22 mouse cellular contexts compared by ENCODE assay signal in the genomic region with DNA sequence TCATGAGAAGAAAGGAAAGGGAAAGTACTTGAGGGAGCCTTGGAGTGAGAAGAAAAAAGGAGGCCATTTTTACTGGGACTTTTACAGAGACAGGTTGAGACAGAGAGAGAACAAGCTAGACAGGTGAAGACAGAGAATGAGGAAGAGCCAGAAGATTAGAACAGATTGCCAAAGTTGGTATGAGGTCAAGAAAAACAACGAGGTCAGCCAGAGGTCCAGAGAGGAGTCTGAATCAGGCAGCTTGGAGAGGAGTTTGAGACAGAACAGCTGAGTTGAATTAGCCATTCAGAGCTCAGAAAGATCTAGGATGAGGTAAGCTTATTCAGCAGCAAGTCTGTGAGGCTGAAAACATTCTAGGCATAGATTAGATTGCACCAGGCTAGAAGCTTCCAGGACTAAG. TPM values are rescaled to one million over a fixed set of nuclear protein-coding genes. Genes with fewer than 3 reads are reported as not detected.
DNase-seq lines count a peak whose midpoint lies in the region; ATAC-seq and TF ChIP-seq lines count a peak whose summit lies in the region.
"Had no signal": no experiment of that assay in that cellular context is flagged by ENCODE, and none has a peak within 500 bp of the region (broad histone marks: within the 10 kb centered on the region; RNA-seq: fewer than 3 reads in every experiment).

No protein-coding gene starts in this region.

- H3K27ac ChIP-seq in liver, adult 2 months (replicated peaks; ENCODE audit: insufficient read depth, low read depth, low read length), result no peak overlapping the region
- no peak overlapping the region for H3K27ac ChIP-seq in liver, embryonic 12.5 days
- H3K27ac ChIP-seq: embryonic facial prominence, embryonic 10.5 days; embryonic facial prominence, embryonic 12.5 days; forebrain, embryonic 10.5 days; forebrain, embryonic 12.5 days had no signal

- TF ChIP-seq POLR2A in liver, adult 2 months (IDR thresholded peaks at IDR 0.05; ENCODE audit: extremely low read depth, insufficient read depth, low read length), result no peak

- no peak for TF ChIP-seq CTCF in liver, adult 2 months (IDR thresholded peaks at IDR 0.05; ENCODE audit: low read depth, low read length)

- DNase-seq in liver, adult 2 months (ENCODE audit: extremely low read depth, low read depth, low spot score), result peak; percentile 22
- peak; percentile 17 for DNase-seq in adipocyte (ENCODE audit: low spot score)
- peak; percentile 94 for DNase-seq in gonadal fat pad, adult 2 months (ENCODE audit: low read depth)
- no peak for DNase-seq in urinary bladder, adult 2 months (ENCODE audit: low spot score)
- DNase-seq in gastrocnemius, postnatal 25 days, result no peak
- DNase-seq: adrenal gland, adult 2 months; adrenal gland, postnatal 10 days; adrenal gland, postnatal 36 days; cerebellum, adult 11-12 months; cerebellum, adult 2 months; cerebellum, adult 9-10 months; cerebellum, postnatal 10 days; cerebellum, postnatal 25 days had no signal

- 45% methylated on average over 1 of the region's 1 CpGs for WGBS in liver, adult 2 months
- 63% methylated on average over 1 of the region's 1 CpGs for WGBS in liver, embryonic 12.5 days (ENCODE audit: insufficient replicate concordance)

- H3K79me2 ChIP-seq in liver, adult 2 months (ENCODE audit: control insufficient read depth, insufficient read depth, low read length), result no peaks in the 10 kb centered on the region; the same call in 1 of the 2 replicates

- no peak for ATAC-seq in liver, embryonic 12.5 days
- ATAC-seq: activated CD4-positive, CD25-positive, alpha-beta regulatory T cell, adult 4 months; forebrain, embryonic 14.5 days; forebrain, embryonic 16.5 days; Patski had no signal

- H3K9ac ChIP-seq in liver, adult 2 months (ENCODE audit: low read depth, low read length), result no peak overlapping the region
- no peak overlapping the region for H3K9ac ChIP-seq in liver, embryonic 12.5 days
- H3K9ac ChIP-seq: embryonic facial prominence, embryonic 12.5 days; forebrain, embryonic 12.5 days had no signal

- H3K4me1 ChIP-seq in liver, adult 2 months (ENCODE audit: control insufficient read depth, insufficient read depth, low read length), result no peaks in the 10 kb centered on the region
- no peaks in the 10 kb centered on the region for H3K4me1 ChIP-seq in liver, embryonic 12.5 days
- H3K4me1 ChIP-seq: embryonic facial prominence, embryonic 10.5 days; embryonic facial prominence, embryonic 12.5 days; forebrain, embryonic 10.5 days; forebrain, embryonic 12.5 days had no signal

- no peaks in the 10 kb centered on the region for H3K27me3 ChIP-seq in liver, adult 2 months (ENCODE audit: control insufficient read depth, insufficient read depth, low read length)
- H3K27me3 ChIP-seq in liver, embryonic 12.5 days (replicated peaks), result no peaks in the 10 kb centered on the region
- H3K27me3 ChIP-seq: embryonic facial prominence, embryonic 12.5 days; forebrain, embryonic 12.5 days; Patski had no signal

- H3K4me2 ChIP-seq in liver, embryonic 12.5 days, result no peak overlapping the region
- H3K4me2 ChIP-seq: embryonic facial prominence, embryonic 12.5 days; forebrain, embryonic 12.5 days had no signal

- no peaks in the 10 kb centered on the region for H3K9me3 ChIP-seq in liver, embryonic 12.5 days (replicated peaks)
- H3K9me3 ChIP-seq: embryonic facial prominence, embryonic 10.5 days; embryonic facial prominence, embryonic 12.5 days; forebrain, embryonic 10.5 days; forebrain, embryonic 12.5 days had no signal

- H3K36me3 ChIP-seq in liver, adult 2 months (ENCODE audit: control insufficient read depth, insufficient read depth, low read length), result peaks cover 70% of the 10 kb centered on the region
- H3K36me3 ChIP-seq in liver, embryonic 12.5 days, result peaks cover 73% of the 10 kb centered on the region

- H3K4me3 ChIP-seq in liver, adult 2 months (ENCODE audit: insufficient read depth, low read depth, low read length), result no peak overlapping the region
- no peak overlapping the region for H3K4me3 ChIP-seq in liver, embryonic 12.5 days
- H3K4me3 ChIP-seq: embryonic facial prominence, embryonic 10.5 days; embryonic facial prominence, embryonic 12.5 days; forebrain, embryonic 10.5 days; forebrain, embryonic 12.5 days had no signal

RNA-seq across cellular contexts. Expression of a gene that starts 36.5 kb away (rescaled TPM):
- 4.8 and 5.2 TPM in 2 replicates for total RNA-seq in liver, adult 2 months (2014; rRNA removed)
- polyA plus RNA-seq in liver, adult 2 months (2012; rRNA removed), result 1.6 and 1.7 TPM in 2 replicates
- polyA plus RNA-seq in liver, embryonic 12.5 days (2016; fragmentation: Nextera tagmentation; extraction: Ambion mirVana), result 55.9 and 62.2 TPM in 2 replicates
- 10.5 and 16.7 TPM in 2 replicates for polyA plus RNA-seq in gonadal fat pad, adult 2 months (2012; rRNA removed)
- 15.0 and 15.9 TPM in 2 replicates for polyA plus RNA-seq in urinary bladder, adult 2 months (2012; rRNA removed)
- total RNA-seq in gastrocnemius, postnatal 25 days (2021), result 10 to 100 TPM; 10.1 to 11.4 TPM

RNA-seq across cellular contexts. Expression of a gene that starts 44.7 kb away (rescaled TPM):
- 22.6 and 33.0 TPM in 2 replicates for total RNA-seq in liver, adult 2 months (2014; rRNA removed)
- 1.8 and 2.3 TPM in 2 replicates for polyA plus RNA-seq in liver, adult 2 months (2012; rRNA removed)
- polyA plus RNA-seq in liver, embryonic 12.5 days (2016; fragmentation: Nextera tagmentation; extraction: Ambion mirVana), result 5.2 and 5.7 TPM in 2 replicates
- polyA plus RNA-seq in gonadal fat pad, adult 2 months (2012; rRNA removed), result 5.9 and 6.3 TPM in 2 replicates
- polyA plus RNA-seq in urinary bladder, adult 2 months (2012; rRNA removed), result 5.3 and 5.7 TPM in 2 replicates
- total RNA-seq in gastrocnemius, postnatal 25 days (2021), result 10 to 100 TPM; 11.2 to 11.3 TPM

RNA-seq across cellular contexts. Expression of a gene that starts 44.8 kb away (rescaled TPM):
- 116 and 196 TPM in 2 replicates for total RNA-seq in liver, adult 2 months (2014; rRNA removed)
- polyA plus RNA-seq in liver, adult 2 months (2012; rRNA removed), result 48.0 and 52.4 TPM in 2 replicates
- 128 and 143 TPM in 2 replicates for polyA plus RNA-seq in liver, embryonic 12.5 days (2016; fragmentation: Nextera tagmentation; extraction: Ambion mirVana)
- polyA plus RNA-seq in gonadal fat pad, adult 2 months (2012; rRNA removed), result 108 and 114 TPM in 2 replicates
- 176 and 214 TPM in 2 replicates for polyA plus RNA-seq in urinary bladder, adult 2 months (2012; rRNA removed)
- total RNA-seq in gastrocnemius, postnatal 25 days (2021), result 100 to 1,000 TPM; 162 to 175 TPM

Comparison
In these comparisons a context has a peak if more than half of its experiments do, and no peak if none do; other contexts are left out.
1. DNase-seq: peak in liver, adult 2 months (single experiment), adipocyte (single experiment) and gonadal fat pad, adult 2 months (single experiment); none in urinary bladder, adult 2 months (single experiment) and gastrocnemius, postnatal 25 days (single experiment).